Mouse (Mus musculus): ENCODE measurements at regions not wholly inside any gene's neighbourhood (a gene's known extent, or its start where the extent isn't known, plus 50 kb on each side); places are given as distances from the start of the nearest gene placed in this dataset.
A peak's percentile ranks its signal among the peaks of the same experiment; 100 is the strongest.

- DNase-seq (ENCODE audit: low read depth, low spot score), result no peak
Observed at GRCm38 (mm10) chr4:55134339-55134738, 189.5 kb downstream of the Zfp462 start.

- no peak for DNase-seq (ENCODE audit: low read depth, low spot score)
Observed at GRCm38 (mm10) chr4:55134791-55135190, 189.9 kb downstream of the Zfp462 start.

DNA sequence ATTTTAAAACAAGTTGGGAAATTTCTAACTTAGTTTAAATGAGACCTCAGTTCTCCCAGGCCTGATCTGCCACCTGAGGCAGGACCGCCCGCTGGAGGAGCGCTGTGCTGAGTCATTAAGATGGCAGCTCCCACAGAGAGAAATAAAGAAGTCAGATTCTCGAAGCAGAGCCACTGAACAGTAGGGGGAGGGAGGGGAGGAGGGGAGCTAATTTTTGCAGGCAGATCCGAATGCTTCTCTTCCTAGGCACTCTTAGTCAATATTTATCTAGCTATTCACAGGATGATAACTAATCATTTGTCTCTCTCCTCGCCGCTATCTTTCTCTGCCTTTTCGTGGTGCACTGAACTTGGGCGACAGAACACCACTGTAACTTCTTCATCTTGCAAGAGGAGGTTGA, 191.4 kb downstream of the Zfp462 start:
- peak; percentile 71 for DNase-seq (ENCODE audit: low read depth, low spot score)

- DNase-seq (ENCODE audit: low read depth, low spot score), result no peak
Observed at GRCm38 (mm10) chr4:55137781-55138394, 193.0 kb downstream of the Zfp462 start.

GRCm38 (mm10) chr4:55141317-55141716, 196.5 kb downstream of the Zfp462 start:
- no peak for DNase-seq (ENCODE audit: low read depth, low spot score)

GRCm38 (mm10) chr4:55141923-55142732, 197.3 kb downstream of the Zfp462 start:
- DNase-seq (ENCODE audit: low read depth, low spot score), result no peak

DNA sequence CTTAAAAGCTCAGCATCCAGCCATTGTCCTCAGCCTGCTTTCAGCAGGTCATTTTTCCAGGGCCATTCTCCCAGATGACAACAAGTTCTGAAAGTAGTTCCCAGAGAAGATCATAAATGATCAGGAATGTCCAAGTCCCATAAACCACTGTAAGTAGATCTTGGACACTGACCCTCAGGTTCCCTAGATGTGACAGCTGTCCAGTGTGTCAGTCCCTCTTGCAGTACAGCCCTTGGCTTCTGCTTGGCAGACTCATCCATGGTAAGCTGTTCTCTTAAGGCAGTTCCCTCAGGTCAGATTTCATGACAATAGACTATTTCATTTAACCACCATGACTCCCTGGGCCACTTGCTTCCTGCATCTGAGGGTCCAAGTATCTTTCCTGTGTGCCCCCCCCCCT, 198.6 kb downstream of the Zfp462 start:
- DNase-seq (ENCODE audit: low read depth, low spot score), result no peak

- no peak for DNase-seq (ENCODE audit: low read depth, low spot score)
Observed at GRCm38 (mm10) chr4:55144995-55145394, 200.1 kb downstream of the Zfp462 start.

DNA sequence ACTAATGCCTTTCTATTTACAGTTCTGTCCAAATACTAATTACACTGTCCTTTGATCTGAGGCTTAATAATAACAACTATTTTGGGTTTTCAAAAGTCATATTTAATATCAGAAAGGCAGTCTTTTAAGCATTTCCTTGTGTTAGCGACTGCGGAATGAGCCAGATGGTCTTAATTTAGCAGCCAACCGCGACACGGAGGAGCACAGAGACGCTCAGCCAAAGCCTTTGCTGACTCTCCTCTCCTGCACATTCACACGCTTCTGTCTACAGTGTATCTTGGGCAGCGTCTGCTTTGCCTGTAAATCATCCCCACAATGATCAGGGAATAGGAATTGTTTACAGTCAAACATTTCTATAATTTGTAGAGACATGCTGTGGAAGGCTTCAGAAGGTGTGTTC, 201.1 kb downstream of the Zfp462 start:
- peak; percentile 61 for DNase-seq (ENCODE audit: low read depth, low spot score)

GRCm38 (mm10) chr4:55148380-55148779, 201.5 kb upstream of the Rad23b start:
- peak; percentile 16 for DNase-seq (ENCODE audit: low read depth, low spot score)

- no peak for DNase-seq (ENCODE audit: low read depth, low spot score)
Observed at GRCm38 (mm10) chr4:55154556-55154955, 195.3 kb upstream of the Rad23b start.

DNA sequence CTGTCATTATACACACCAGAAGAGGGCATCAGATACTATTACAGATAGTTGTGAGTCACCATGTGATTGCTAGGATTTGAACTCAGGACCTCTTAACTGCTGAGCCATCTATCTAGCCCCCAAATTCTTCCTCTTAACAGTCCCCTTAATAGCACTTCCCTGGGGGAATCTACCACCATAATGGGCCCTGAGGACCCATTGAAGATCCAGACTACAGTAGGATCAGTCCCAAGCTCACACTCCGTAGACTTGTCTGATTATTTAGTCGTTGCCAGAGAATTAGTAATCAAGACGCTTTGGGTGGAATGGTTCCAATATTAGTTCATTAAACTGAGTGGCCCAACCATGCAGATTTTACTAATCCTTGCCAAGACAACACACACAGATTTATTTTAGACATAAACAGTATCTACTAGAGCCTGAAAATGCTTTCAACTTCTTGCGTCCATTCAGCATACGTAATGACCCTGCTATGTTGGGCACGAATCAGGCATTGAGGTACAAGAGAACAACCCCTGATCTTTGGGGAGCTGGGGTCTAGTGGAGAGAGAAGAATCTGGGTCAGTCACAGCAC, 191.6 kb upstream of the Rad23b start:
- no peak for DNase-seq (ENCODE audit: low read depth, low spot score)

DNA sequence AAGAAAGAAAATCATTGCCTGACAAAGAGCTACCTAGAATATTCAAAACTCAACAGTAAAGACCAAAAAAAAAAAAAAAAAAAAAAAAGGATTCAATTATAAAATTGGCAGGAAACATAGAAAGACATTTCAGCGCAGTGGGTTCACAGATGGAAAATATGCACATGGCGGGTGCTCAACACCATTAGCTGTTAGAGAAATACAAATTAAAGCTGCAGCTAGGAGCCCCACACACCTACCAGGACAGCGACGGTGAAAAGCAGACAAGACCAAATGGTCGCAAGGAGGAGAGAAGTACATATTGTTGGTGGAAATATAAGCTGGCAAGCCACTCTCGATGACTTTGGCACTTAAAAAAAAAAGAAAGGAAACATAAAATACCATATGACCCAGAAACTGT, 183.6 kb upstream of the Rad23b start:
- DNase-seq (ENCODE audit: low read depth, low spot score), result peak; percentile 32

GRCm38 (mm10) chr4:55169063-55169462, 180.8 kb upstream of the Rad23b start:
- no peak for DNase-seq (ENCODE audit: low read depth, low spot score)

- DNase-seq (ENCODE audit: low read depth, low spot score), result peak; percentile 66
Observed at GRCm38 (mm10) chr4:55172334-55172891, 177.4 kb upstream of the Rad23b start.

DNA sequence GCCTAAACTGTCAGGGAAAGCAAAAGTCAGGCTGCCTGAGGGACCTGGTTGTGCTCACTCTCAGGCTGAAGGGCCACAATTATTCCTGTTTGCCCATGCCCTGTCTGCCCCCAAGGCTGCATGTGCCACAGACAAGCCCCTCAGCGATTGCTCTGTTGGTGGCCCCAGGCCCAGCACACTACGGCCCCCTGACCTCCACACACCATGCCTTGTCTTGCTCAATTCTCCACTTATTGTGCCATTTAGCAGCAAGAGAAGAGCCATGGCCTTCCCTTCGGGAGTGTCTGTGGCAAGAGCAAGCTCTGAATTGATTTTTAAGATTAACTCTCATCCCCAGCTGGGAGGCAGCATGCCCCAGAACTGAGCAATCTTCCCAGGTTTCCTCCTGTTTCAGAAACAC, 173.8 kb upstream of the Rad23b start:
- no peak for DNase-seq (ENCODE audit: low read depth, low spot score)

DNA sequence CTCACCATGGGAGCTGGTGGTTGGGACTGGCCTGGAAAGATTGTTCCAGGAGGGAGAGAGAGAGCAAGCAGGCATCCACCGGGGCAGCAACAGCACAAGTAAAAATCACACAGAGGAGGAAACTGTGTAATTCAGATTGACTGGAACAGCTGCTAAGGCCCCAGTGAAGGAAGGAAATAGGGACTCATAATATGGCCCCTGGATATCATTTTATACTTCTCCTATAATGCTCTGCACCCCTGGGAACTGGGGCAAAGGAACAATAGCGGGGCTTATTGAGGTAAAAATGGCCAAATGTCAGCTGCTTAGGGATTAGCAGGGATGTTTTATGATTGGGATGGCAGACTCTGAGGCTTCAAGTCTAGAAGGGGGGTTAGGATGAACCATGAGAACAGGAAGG, 170.4 kb upstream of the Rad23b start:
- DNase-seq (ENCODE audit: low read depth, low spot score), result no peak

GRCm38 (mm10) chr4:55183519-55183918, 166.3 kb upstream of the Rad23b start:
- no peak for DNase-seq (ENCODE audit: low read depth, low spot score)

- DNase-seq (ENCODE audit: low read depth, low spot score), result no peak
Observed at GRCm38 (mm10) chr4:55188716-55189115, 161.1 kb upstream of the Rad23b start.

DNA sequence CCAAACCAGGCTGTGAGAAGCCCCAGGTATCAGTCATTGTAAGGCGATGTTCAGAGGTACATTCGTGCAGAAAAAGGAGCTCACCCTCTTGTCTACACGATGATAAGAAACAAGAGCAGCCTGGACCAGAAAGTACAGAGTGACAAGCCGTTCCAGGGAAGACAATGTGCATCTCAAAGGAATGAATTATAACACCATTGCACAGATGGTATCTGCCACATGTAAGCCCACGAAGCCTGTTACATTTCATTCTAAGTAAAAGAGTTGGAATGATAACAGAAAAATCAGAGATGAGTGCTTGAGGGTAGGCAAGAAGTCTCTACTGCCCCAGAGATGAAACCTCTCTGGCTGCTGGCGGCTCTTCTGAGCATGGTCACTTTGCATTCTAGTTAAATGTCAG, 159.3 kb upstream of the Rad23b start:
- DNase-seq (ENCODE audit: low read depth, low spot score), result peak; percentile 58

DNA sequence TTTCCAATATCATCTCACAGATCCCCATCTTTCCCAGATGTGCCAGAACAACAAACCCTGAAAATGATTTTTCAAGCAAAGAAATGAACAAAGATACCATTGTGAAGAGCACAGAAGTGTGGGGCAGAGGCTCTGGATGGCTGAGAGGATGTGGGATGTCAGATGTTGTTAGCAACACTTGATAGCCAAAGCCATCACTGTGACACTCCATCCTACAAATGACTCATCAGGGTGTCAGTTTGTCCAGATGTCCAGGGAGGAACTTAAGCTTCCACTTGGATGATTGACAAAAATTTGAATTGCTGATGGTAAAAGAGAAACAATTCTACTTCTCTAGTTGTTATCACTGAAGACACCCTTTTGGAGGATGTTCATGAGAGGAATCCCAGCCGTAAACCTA, 155.8 kb upstream of the Rad23b start:
- no peak for DNase-seq (ENCODE audit: low read depth, low spot score)

DNA sequence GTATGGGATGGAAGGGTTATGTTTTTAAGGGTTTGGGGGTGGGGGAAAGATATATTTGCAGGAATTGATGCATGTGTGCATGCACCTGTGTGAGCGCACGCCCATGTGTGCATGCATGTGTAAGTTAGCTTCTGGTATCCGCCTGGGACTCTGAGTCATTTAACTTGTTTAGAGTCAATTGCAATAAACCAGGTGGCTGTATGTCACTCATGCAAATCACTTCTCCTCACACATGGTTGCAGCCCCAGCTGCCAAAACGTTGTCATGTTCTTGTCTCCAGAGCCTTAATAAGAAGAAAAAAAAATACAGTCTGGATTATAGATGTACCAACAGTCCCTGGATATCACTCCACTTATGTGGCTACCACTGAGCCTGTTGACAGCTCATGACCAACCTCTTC, 155.3 kb upstream of the Rad23b start:
- peak; percentile 44 for DNase-seq (ENCODE audit: low read depth, low spot score)
